Comparison of ENCODE assay signal across 8 mouse cellular contexts in the genomic region with DNA sequence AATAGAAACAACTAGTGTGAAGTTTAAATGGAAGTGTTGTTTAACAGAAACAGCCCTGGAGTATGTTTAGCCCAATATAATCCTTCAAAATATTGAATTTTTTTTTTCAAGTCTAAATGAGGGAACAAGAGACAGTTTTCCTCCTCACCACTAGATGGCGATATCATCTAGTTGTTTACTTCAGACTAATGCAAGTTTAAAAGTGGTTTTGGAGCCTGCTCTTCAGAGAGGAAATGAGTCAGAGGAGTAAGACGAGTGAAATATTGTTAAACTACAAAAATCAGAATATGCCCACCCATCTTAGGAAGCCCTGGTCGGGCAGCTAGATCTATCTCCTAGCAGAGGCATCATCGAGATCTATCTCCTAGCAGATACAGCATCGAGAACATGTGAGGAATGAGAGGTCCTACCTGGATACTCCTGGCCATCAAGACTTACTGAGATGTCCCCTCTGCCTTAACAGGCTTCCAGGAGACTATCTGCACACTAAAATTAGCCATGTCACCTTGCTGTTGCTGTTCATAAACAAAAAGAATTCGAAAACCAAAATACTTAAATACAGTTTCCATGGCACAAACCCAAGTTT.
DNase-seq lines count a peak whose midpoint lies in the region; ATAC-seq and TF ChIP-seq lines count a peak whose summit lies in the region.

No protein-coding gene starts in this region.

- TF ChIP-seq CTCF in liver, embryonic 14.5 days (IDR thresholded peaks at IDR 0.05; ENCODE audit: low read depth), result peak; percentile 60; the same call in 1 of the 2 replicates
- peak; percentile 31; the same call in 1 of the 2 replicates for TF ChIP-seq CTCF in brain, embryonic 14.5 days (IDR thresholded peaks at IDR 0.05; ENCODE audit: borderline replicate concordance, extremely low read depth, insufficient read depth, insufficient read length)

- H3K4me1 ChIP-seq in forebrain, embryonic 15.5 days, result no peaks in the 10 kb centered on the region
- H3K4me1 ChIP-seq in forebrain, embryonic 10.5 days, result no peaks in the 10 kb centered on the region
- no peaks in the 10 kb centered on the region for H3K4me1 ChIP-seq in liver, embryonic 14.5 days (replicated peaks; ENCODE audit: control insufficient read depth in 2 of 2, insufficient read depth in 2 of 2, low read length in 1 of 2)
- no peaks in the 10 kb centered on the region for H3K4me1 ChIP-seq in liver, embryonic 11.5 days (replicated peaks; ENCODE audit: control insufficient read depth, insufficient read depth, low read length)
- peaks cover 21% of the 10 kb centered on the region for H3K4me1 ChIP-seq in limb, embryonic 13.5 days

- H3K27me3 ChIP-seq in forebrain, embryonic 15.5 days, result no peaks in the 10 kb centered on the region
- no peaks in the 10 kb centered on the region for H3K27me3 ChIP-seq in forebrain, embryonic 10.5 days (ENCODE audit: poor library complexity, severe bottlenecking)
- no peaks in the 10 kb centered on the region for H3K27me3 ChIP-seq in liver, embryonic 14.5 days (ENCODE audit: control insufficient read depth, insufficient read depth, low read length)
- H3K27me3 ChIP-seq in liver, embryonic 11.5 days (replicated peaks; ENCODE audit: control insufficient read depth, insufficient read depth, low read length), result no peaks in the 10 kb centered on the region
- no peaks in the 10 kb centered on the region for H3K27me3 ChIP-seq in limb, embryonic 13.5 days

- no peak overlapping the region for H3K4me3 ChIP-seq in forebrain, embryonic 15.5 days
- no peak overlapping the region for H3K4me3 ChIP-seq in forebrain, embryonic 10.5 days
- H3K4me3 ChIP-seq in liver, embryonic 14.5 days (ENCODE audit: insufficient read depth in 1 of 2, low read depth in 2 of 2, low read length in 2 of 2), result no peak overlapping the region
- no peak overlapping the region for H3K4me3 ChIP-seq in liver, embryonic 11.5 days (ENCODE audit: low read depth, low read length)
- no peak overlapping the region for H3K4me3 ChIP-seq in limb, embryonic 13.5 days

- no peak for TF ChIP-seq EP300 in liver, embryonic 14.5 days (IDR thresholded peaks at IDR 0.05; ENCODE audit: low read depth)

- H3K9ac ChIP-seq in forebrain, embryonic 15.5 days (replicated peaks), result no peak overlapping the region
- no peak overlapping the region for H3K9ac ChIP-seq in liver, embryonic 14.5 days (replicated peaks)
- H3K9ac ChIP-seq in liver, embryonic 11.5 days (ENCODE audit: low read depth, low read length), result no peak overlapping the region
- no peak overlapping the region for H3K9ac ChIP-seq in limb, embryonic 13.5 days

- H3K36me3 ChIP-seq in forebrain, embryonic 15.5 days, result no peaks in the 10 kb centered on the region
- H3K36me3 ChIP-seq in forebrain, embryonic 10.5 days (replicated peaks), result no peaks in the 10 kb centered on the region
- H3K36me3 ChIP-seq in liver, embryonic 14.5 days (replicated peaks; ENCODE audit: control insufficient read depth, insufficient read depth, low read depth), result no peaks in the 10 kb centered on the region
- H3K36me3 ChIP-seq in liver, embryonic 11.5 days (ENCODE audit: control insufficient read depth, insufficient read depth, low read length), result no peaks in the 10 kb centered on the region
- H3K36me3 ChIP-seq in limb, embryonic 13.5 days, result no peaks in the 10 kb centered on the region

- 50% methylated on average over 6 of the region's 6 CpGs for WGBS in forebrain, embryonic 15.5 days
- 54% methylated on average over 6 of the region's 6 CpGs for WGBS in forebrain, embryonic 10.5 days
- WGBS in liver, embryonic 14.5 days (ENCODE audit: insufficient replicate concordance), result 35% methylated on average over 6 of the region's 6 CpGs
- 41% methylated on average over 6 of the region's 6 CpGs for WGBS in liver, embryonic 11.5 days
- 46% methylated on average over 6 of the region's 6 CpGs for WGBS in limb, embryonic 13.5 days

- no peak overlapping the region for H3K27ac ChIP-seq in forebrain, embryonic 15.5 days (replicated peaks)
- H3K27ac ChIP-seq in forebrain, embryonic 10.5 days, result no peak overlapping the region
- no peak overlapping the region for H3K27ac ChIP-seq in liver, embryonic 14.5 days
- no peak overlapping the region for H3K27ac ChIP-seq in liver, embryonic 11.5 days (ENCODE audit: low read depth, low read length)
- no peak overlapping the region for H3K27ac ChIP-seq in limb, embryonic 13.5 days

- ATAC-seq in forebrain, embryonic 15.5 days (replicated peaks), result peak; percentile 32
- ATAC-seq in liver, embryonic 14.5 days (ENCODE audit: insufficient read depth), result no peak
- no peak for ATAC-seq in liver, embryonic 11.5 days (replicated peaks; ENCODE audit: low FRiP score)
- ATAC-seq in limb, embryonic 13.5 days (ENCODE audit: low FRiP score, low read depth), result 0 out of 2 replicates have a peak, but pooled peaks have one; percentile 25

- H3K9me3 ChIP-seq in forebrain, embryonic 15.5 days, result no peaks in the 10 kb centered on the region
- H3K9me3 ChIP-seq in forebrain, embryonic 10.5 days, result no peaks in the 10 kb centered on the region
- H3K9me3 ChIP-seq in liver, embryonic 14.5 days (ENCODE audit: control insufficient read depth, low read length), result no peaks in the 10 kb centered on the region
- H3K9me3 ChIP-seq in liver, embryonic 11.5 days (ENCODE audit: control insufficient read depth, low read length), result no peaks in the 10 kb centered on the region
- H3K9me3 ChIP-seq in limb, embryonic 13.5 days, result no peaks in the 10 kb centered on the region

- no peak for TF ChIP-seq POLR2A in brain, embryonic 14.5 days (IDR thresholded peaks at IDR 0.05; ENCODE audit: borderline replicate concordance, extremely low read depth, insufficient read depth, insufficient read length, poor library complexity, severe bottlenecking)

- H3K4me2 ChIP-seq in forebrain, embryonic 15.5 days (replicated peaks), result no peak overlapping the region
- no peak overlapping the region for H3K4me2 ChIP-seq in liver, embryonic 14.5 days (ENCODE audit: low read depth)
- no peak overlapping the region for H3K4me2 ChIP-seq in liver, embryonic 11.5 days
- no peak overlapping the region for H3K4me2 ChIP-seq in limb, embryonic 13.5 days (replicated peaks)

- DNase-seq in forebrain, embryonic 10.5 days (ENCODE audit: extremely low spot score, low spot score), result no peak
- DNase-seq in liver, embryonic 14.5 days (ENCODE audit: low read depth in 3 of 3, low spot score in 3 of 3), result no peak
- no peak for DNase-seq in liver, embryonic 11.5 days (ENCODE audit: low spot score)
- DNase-seq in brain, embryonic 14.5 days (ENCODE audit: low read depth), result peak; percentile 75
- DNase-seq in urinary bladder, postnatal 10 days (ENCODE audit: low spot score), result no peak
- DNase-seq in testis, postnatal 10 days (ENCODE audit: low spot score), result no peak

Comparison
In these comparisons a context has a peak if more than half of its experiments do, and no peak if none do; other contexts are left out.
1. ATAC-seq: peak in forebrain, embryonic 15.5 days (single experiment) and limb, embryonic 13.5 days (single experiment); none in liver, embryonic 14.5 days (single experiment) and liver, embryonic 11.5 days (single experiment).